Mouse (Mus musculus) heart, embryonic 11.5 days (tissue): Measurements from ENCODE around the gene Dnmt3b. TPM values are rescaled to one million over a fixed set of nuclear protein-coding genes. Genes with fewer than 3 reads are reported as not detected.
A peak's percentile ranks its signal among the peaks of the same experiment; 100 is the strongest.

ENCODE experiments used
- ATAC-seq: fragments of 200-750 bp; cut with Nextera tagmentation; replicated peaks from 2 replicates; pipeline ENCODE4 v1.8.0; 2017; ENCODE audit warnings: moderate library complexity; ENCODE audit not compliant: insufficient number of reproducible peaks, low FRiP score, low TSS enrichment
- H3K27ac ChIP-seq: fragments of 300-500 bp; sonication (generic); 2 replicates; pipeline ENCODE4 v1.5.1; 2014; ENCODE audit warnings: mild to moderate bottlenecking, low read depth, low read length
- H3K27me3 ChIP-seq: fragments of 300-500 bp; sonication (generic); 2 replicates; pipeline ENCODE4 v1.6.1; 2014; ENCODE audit warnings: mild to moderate bottlenecking, low read length, mixed read lengths; ENCODE audit not compliant: control insufficient read depth, insufficient read depth
- H3K36me3 ChIP-seq: fragments of 300-500 bp; sonication (generic); 2 replicates; pipeline ENCODE4 v1.6.1; 2014; ENCODE audit warnings: mild to moderate bottlenecking, low read length, moderate library complexity, mixed read lengths; ENCODE audit not compliant: control insufficient read depth, insufficient read depth
- H3K4me1 ChIP-seq: fragments of 300-500 bp; sonication (generic); 2 replicates; pipeline ENCODE4 v1.6.1; 2014; ENCODE audit warnings: low read length; ENCODE audit not compliant: control insufficient read depth, insufficient read depth
- H3K4me2 ChIP-seq: fragments of 300-500 bp; sonication (generic); 2 replicates; pipeline ENCODE4 v1.6.1; 2014; ENCODE audit warnings: mild to moderate bottlenecking, moderate library complexity
- H3K4me3 ChIP-seq: fragments of 300-500 bp; sonication (generic); 2 replicates; pipeline ENCODE4 v1.5.1; 2014; ENCODE audit warnings: low read depth, low read length
- H3K9ac ChIP-seq: fragments of 300-500 bp; sonication (generic); 2 replicates; pipeline ENCODE4 v1.6.1; 2014; ENCODE audit warnings: mild to moderate bottlenecking, low read depth, low read length, moderate library complexity
- H3K9me3 ChIP-seq: fragments of 300-500 bp; sonication (generic); replicated peaks from 2 replicates; pipeline ENCODE4 v1.6.1; 2016; ENCODE audit warnings: low read length; ENCODE audit not compliant: control insufficient read depth
- WGBS: fragments of 180-500 bp; shearing (Covaris S2); extraction: QIAGEN DNeasy Blood & Tissue Kit; methylation state at CpG from one replicate; pipeline ENCODE4 v1.1.7; 2014; ENCODE audit not compliant: insufficient replicate concordance; 5-methylcytosine and 5-hydroxymethylcytosine counted together
- polyA plus RNA-seq: library from polyadenylated mRNA; unstranded; fragments of >200 nt; fragmentation: Nextera tagmentation; extraction: Ambion mirVana; gene quantifications from 2 replicates; pipeline ENCODE4 v1.2.1, GENCODE M21; 2014

Dnmt3b gene
- polyA plus RNA-seq = 7.3 and 8.4 TPM in 2 replicates

DNA sequence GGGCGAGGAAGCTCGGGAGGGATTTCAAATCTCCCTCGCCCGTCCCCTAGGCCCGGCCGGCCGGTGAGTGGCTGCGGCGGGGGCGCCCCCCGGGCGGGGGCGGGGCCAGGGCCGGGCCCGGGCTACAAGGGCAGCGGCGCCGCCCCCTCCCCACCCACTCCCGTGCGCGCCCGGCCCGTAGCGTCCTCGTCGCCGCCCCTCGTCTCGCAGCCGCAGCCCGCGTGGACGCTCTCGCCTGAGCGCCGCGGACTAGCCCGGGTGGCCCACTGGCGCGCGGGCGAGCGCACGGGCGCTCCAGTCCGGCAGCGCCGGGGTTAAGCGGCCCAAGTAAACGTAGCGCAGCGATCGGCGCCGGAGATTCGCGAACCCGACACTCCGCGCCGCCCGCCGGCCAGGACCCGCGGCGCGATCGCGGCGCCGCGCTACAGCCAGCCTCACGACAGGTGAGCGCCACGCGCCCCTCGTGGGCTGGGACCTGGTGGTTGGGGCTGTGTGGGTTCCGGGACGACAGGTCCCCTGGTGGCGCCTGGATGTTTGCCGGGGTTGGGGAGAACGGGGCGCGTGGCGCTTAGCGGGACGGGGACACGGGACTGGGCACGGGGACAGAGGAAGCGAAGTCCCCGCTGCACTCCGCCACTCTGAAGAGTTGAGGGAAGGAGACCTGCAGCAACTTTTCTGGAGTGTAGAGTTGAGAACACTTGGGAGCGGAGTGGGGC lies at the start of gene Dnmt3b:
Dnmt3b (plus strand) TSS at position 153 of the 716 bp plus-strand sequence.
- 0 out of 2 replicates have a peak within 1 kb of the TSS, but pooled peaks have one; percentile 29 for H3K27ac ChIP-seq
- no peaks in the 10 kb centered on the region for H3K36me3 ChIP-seq
- H3K4me1 ChIP-seq = peaks cover 17% of the 10 kb centered on the region
- no peaks in the 10 kb centered on the region for H3K9me3 ChIP-seq
- H3K4me2 ChIP-seq = peak within 1 kb of the TSS; percentile 98
- H3K4me3 ChIP-seq = peak within 1 kb of the TSS; percentile 86
- under 1% methylated on average over 69 of the region's 93 CpGs for WGBS
- H3K27me3 ChIP-seq = 0 out of 2 replicates have a peak, but pooled peaks cover 4% of the 10 kb centered on the region
- peak within 1 kb of the TSS; percentile 81 for H3K9ac ChIP-seq
- ATAC-seq = peak; percentile 78

GRCm38 (mm10) chr2:153600021-153600666 lies 49.1 kb upstream of the Dnmt3b start:
- no peak overlapping the region for H3K27ac ChIP-seq
- no peaks in the 10 kb centered on the region for H3K9me3 ChIP-seq
- H3K9ac ChIP-seq = no peak overlapping the region; the same call in 1 of the 2 replicates
- ATAC-seq = 0 out of 2 replicates have a peak, but pooled peaks have one; percentile 39
- no peak overlapping the region for H3K4me2 ChIP-seq
- H3K36me3 ChIP-seq = no peaks in the 10 kb centered on the region
- no peaks in the 10 kb centered on the region for H3K27me3 ChIP-seq
- 62% methylated on average over 6 of the region's 6 CpGs for WGBS
- H3K4me3 ChIP-seq = no peak overlapping the region
- H3K4me1 ChIP-seq = 0 out of 2 replicates have a peak, but pooled peaks cover 6% of the 10 kb centered on the region

DNA sequence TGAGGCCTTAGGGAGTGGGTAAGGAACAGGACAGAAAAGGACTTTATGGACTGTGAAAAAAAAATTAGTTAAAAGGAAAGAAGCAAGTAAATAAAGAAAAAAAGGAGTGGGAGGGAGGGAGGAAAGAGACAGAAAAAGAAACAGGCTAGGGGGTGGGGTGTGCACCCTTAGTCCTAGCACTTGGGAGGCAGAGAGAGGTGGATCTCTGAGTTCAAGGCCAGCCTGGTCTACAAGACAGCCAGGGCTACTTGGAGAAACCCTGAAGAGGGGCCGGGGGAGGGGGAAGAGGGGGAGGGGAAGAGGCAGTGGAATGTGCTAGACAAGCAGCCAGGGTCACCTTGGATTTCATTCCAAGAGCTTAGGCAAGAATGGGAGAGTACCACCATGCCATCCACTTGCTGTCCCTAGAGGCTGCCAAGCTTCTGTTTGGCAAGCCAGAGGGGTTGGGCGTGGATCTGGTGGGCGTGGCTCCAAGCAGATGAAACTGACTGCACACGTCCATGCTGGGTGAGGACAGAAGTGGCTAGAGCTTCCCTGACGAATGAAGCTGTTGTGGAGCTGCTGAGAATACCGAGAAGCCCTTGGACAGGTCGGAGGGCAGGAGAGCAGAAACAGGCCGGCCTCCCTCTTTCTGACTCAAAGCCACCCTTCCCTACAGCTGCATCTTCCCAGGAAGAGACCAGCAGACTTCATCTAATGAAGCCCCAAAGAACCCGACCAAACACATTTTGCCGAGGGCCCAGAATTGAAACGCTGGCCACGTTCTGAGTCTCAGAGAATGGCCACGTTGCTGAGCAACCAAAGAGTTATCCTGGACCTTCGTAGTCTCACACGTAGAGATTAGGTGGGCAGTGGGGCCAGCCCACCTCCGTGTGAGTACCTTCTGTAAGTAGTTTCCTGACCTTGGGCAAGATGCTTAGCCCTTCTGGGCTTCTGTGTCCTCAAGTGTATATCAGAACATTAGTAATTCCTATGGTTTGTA lies 48.3 kb upstream of the Dnmt3b start:
- no peak; the same call in 1 of the 2 replicates for ATAC-seq
- WGBS = 57% methylated on average over 16 of the region's 16 CpGs
- no peak overlapping the region for H3K9ac ChIP-seq

GRCm38 (mm10) chr2:153603724-153604123 lies 45.5 kb upstream of the Dnmt3b start:
- H3K4me1 ChIP-seq = 0 out of 2 replicates have a peak, but pooled peaks cover 9% of the 10 kb centered on the region
- WGBS = 35% methylated on average over 4 of the region's 4 CpGs
- H3K9me3 ChIP-seq = no peaks in the 10 kb centered on the region
- H3K36me3 ChIP-seq = no peaks in the 10 kb centered on the region
- no peak overlapping the region for H3K4me3 ChIP-seq
- no peak overlapping the region for H3K4me2 ChIP-seq
- ATAC-seq = no peak
- no peak overlapping the region for H3K9ac ChIP-seq
- no peak overlapping the region for H3K27ac ChIP-seq
- H3K27me3 ChIP-seq = no peaks in the 10 kb centered on the region

More for the DNA sequence above, 48.3 kb upstream of the Dnmt3b start:
- no peaks in the 10 kb centered on the region for H3K27me3 ChIP-seq
- H3K27ac ChIP-seq = no peak overlapping the region
- no peaks in the 10 kb centered on the region for H3K36me3 ChIP-seq
- no peak overlapping the region for H3K4me3 ChIP-seq
- H3K4me2 ChIP-seq = no peak overlapping the region
- H3K4me1 ChIP-seq = 0 out of 2 replicates have a peak, but pooled peaks cover 6% of the 10 kb centered on the region
- H3K9me3 ChIP-seq = no peaks in the 10 kb centered on the region

DNA sequence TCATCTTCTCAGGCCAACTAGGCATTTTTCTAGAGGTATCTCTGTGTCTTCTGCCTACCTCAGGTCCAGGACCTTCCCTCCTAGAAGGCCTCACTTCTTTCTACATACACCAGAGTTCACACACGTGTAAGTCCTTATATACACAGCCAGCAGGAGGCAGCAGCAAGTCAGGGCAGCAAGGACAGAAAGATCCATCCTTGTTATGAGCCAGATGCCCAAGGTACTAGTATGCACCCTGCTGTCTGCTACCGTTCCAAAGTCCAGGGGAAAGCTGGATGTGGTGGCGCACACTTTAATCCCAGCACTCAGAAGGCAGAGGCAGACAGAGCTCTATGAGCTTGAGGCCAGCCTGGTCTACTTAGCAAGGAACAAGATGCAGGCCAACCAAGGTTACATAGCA lies 42.8 kb upstream of the Dnmt3b start:
- no peaks in the 10 kb centered on the region for H3K36me3 ChIP-seq
- H3K9ac ChIP-seq = no peak overlapping the region
- H3K4me3 ChIP-seq = no peak overlapping the region
- peaks cover 26% of the 10 kb centered on the region for H3K4me1 ChIP-seq
- no peaks in the 10 kb centered on the region for H3K27me3 ChIP-seq
- WGBS = 81% methylated on average over 3 of the region's 3 CpGs
- H3K27ac ChIP-seq = no peak overlapping the region
- no peak overlapping the region for H3K4me2 ChIP-seq
- H3K9me3 ChIP-seq = no peaks in the 10 kb centered on the region
- no peak for ATAC-seq

DNA sequence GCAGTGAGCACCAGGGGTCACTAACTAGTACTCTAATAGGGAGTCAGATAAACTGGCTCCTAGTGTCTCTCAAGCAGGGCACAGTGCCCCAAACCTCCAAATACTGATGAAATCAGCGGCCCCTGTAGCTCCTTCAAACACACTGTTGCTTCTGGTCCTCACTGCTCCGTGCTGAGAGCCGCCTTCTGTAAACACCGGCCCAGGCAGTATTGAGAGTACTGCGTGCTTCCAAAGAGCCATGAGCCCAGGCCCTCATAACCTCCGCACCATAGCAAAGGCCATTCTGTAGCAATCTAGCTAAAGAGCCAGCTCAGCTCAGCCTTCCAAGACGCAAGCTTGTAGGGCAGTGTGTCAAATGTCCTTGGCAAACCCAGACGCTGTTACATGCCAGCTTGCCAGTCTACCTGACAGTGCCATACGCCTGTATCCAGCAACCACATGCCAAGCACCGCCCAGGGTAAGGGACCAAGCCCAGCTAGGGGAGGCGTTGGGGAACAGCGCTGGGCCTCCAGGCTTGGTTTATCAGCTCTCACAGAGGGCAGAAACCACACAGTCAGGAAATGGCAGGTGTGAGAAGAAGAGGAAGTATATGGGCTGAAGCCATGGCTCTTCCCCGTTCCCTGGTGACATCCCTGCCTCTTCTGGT lies 41.3 kb upstream of the Dnmt3b start:
- Histone ChIP-seq H3K4me3 (no peak overlapping the region), H3K27ac (no peak overlapping the region), H3K4me1 (peaks cover 26% of the 10 kb centered on the region), H3K4me2 (no peak overlapping the region), H3K9ac (no peak overlapping the region), H3K27me3 (no peaks in the 10 kb centered on the region), H3K9me3 (no peaks in the 10 kb centered on the region), H3K36me3 (no peaks in the 10 kb centered on the region)
- WGBS = 71% methylated on average over 13 of the region's 13 CpGs
- ATAC-seq = no peak

DNA sequence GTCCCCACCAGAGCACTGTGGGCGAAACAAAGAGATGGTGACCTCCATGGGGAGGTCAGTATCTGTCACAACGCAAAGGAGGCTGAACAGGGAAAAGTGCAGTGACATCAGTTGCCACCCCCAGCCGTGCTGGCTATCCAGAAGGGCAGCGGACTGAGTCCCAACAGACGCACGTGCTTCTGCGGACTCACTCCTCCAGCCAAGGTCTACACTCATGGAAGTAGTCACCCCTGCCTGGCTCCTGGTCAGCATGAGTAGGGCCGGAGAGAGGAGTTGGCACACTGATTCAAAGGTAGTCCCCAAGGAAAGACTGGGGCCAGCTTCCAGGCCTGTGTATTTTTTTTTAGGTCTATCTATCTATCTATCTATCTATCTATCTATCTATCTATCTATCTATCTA lies 40.2 kb upstream of the Dnmt3b start:
- H3K4me3 ChIP-seq = no peak overlapping the region
- peaks cover 26% of the 10 kb centered on the region for H3K4me1 ChIP-seq
- no peak overlapping the region for H3K27ac ChIP-seq
- no peak overlapping the region for H3K4me2 ChIP-seq
- H3K36me3 ChIP-seq = no peaks in the 10 kb centered on the region
- ATAC-seq = no peak
- WGBS = 71% methylated on average over 8 of the region's 8 CpGs
- H3K27me3 ChIP-seq = no peaks in the 10 kb centered on the region
- no peak overlapping the region for H3K9ac ChIP-seq
- H3K9me3 ChIP-seq = no peaks in the 10 kb centered on the region
